Mouse (Mus musculus) bone marrow, adult 2 months (tissue): ENCODE measurements around the gene Polrmt. TPM values are rescaled to one million over a fixed set of nuclear protein-coding genes. Genes with fewer than 3 reads are reported as not detected.

ENCODE experiments used
- H3K27ac ChIP-seq: fragments of 200-500 bp; 2 replicates; pipeline ENCODE4 v1.5.1; 2012; ENCODE audit warnings: low read depth, mild to moderate bottlenecking, control low read depth, inconsistent platforms, low read length; ENCODE audit not compliant: control insufficient read depth, poor library complexity, insufficient read depth
- H3K4me1 ChIP-seq: fragments of 200-500 bp; 2 replicates; pipeline ENCODE4 v1.6.1; 2011; ENCODE audit warnings: low read length; ENCODE audit not compliant: control insufficient read depth, insufficient read depth
- H3K4me3 ChIP-seq: fragments of 200-500 bp; replicated peaks from 2 replicates; pipeline ENCODE3; 2011; ENCODE audit warnings: mild to moderate bottlenecking, low read depth, low read length, control low read depth; ENCODE audit not compliant: control insufficient read depth
- CTCF ChIP-seq: fragments of 200-500 bp; IDR thresholded peaks from 2 replicates; pipeline ENCODE4 v1.5.1; 2011; ENCODE audit warnings: low read length, control low read depth; ENCODE audit not compliant: control insufficient read depth, insufficient read depth
- POLR2A ChIP-seq: fragments of 200-500 bp; IDR thresholded peaks from 2 replicates; pipeline ENCODE4 v1.6.1; 2011; ENCODE audit warnings: low read depth, mild to moderate bottlenecking, control low read depth, low read length, borderline replicate concordance; ENCODE audit not compliant: control insufficient read depth
- WGBS: fragments of 180-500 bp; shearing (Covaris S2); methylation state at CpG from one replicate; pipeline ENCODE4 v1.1.7; 2018; 5-methylcytosine and 5-hydroxymethylcytosine counted together
- polyA plus RNA-seq: library from polyadenylated mRNA; stranded (reverse); fragments of >200 nt; gene quantifications from 2 replicates; pipeline ENCODE4 v1.2.4, GENCODE M21; 2011; ENCODE audit warnings: low replicate concordance; ENCODE audit not compliant: missing spikeins, insufficient read depth, insufficient read length

Gene Polrmt
- polyA plus RNA-seq, 1 experiment: 20.0 TPM

DNA sequence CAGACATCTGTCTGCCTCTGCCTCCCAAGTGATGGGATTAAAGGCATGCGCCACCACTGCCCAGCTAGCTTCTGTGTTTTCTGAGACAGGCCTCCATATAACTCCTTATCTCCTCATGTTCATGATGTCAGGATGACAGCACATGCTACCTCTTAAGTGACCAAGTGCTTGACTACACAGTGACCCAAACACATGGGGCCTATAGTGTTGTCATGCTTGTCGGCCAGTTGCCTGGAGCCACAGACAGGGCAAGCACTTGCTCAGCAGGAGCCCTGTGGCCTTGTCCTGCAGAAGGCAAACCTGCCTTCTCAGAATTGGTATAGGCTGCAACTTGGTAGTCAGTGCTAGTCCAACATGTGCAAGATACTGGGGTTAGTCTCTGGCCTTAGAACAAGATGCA is 60.2 kb downstream of the Polrmt start:
- WGBS: 91% methylated on average over 2 of the region's 2 CpGs
- H3K4me1 ChIP-seq: peaks cover 6% of the 10 kb centered on the region

More for the DNA sequence above, 60.2 kb downstream of the Polrmt start:
- no peak for TF ChIP-seq POLR2A
- TF ChIP-seq CTCF: no peak
- Histone ChIP-seq H3K27ac (no peak overlapping the region), H3K4me3 (no peak overlapping the region)

Other genes with a start within 250 kb of the Polrmt start
- gene Plpp2, start 212.8 kb downstream of the Polrmt start, polyA plus RNA-seq: 1.7 and 2.6 TPM in 2 replicates
- gene Mier2, start 191.4 kb downstream of the Polrmt start, polyA plus RNA-seq: 18.7 and 21.7 TPM in 2 replicates
- gene Theg, start 159.2 kb downstream of the Polrmt start, polyA plus RNA-seq: not detected in 2 replicates
- not detected in 2 replicates for gene C2cd4c, start 132.6 kb downstream of the Polrmt start, polyA plus RNA-seq
- 1.1 and 2.1 TPM in 2 replicates for gene Shc2, start 108.7 kb downstream of the Polrmt start, polyA plus RNA-seq
- not detected in 2 replicates for gene Odf3l2, start 100.8 kb downstream of the Polrmt start, polyA plus RNA-seq
- gene Madcam1, start 82.0 kb downstream of the Polrmt start, polyA plus RNA-seq: not detected in 2 replicates
- 4.9 and 12.2 TPM in 2 replicates for gene Tpgs1, start 77.2 kb downstream of the Polrmt start, polyA plus RNA-seq
- 82.1 and 98.6 TPM in 2 replicates for gene Cdc34, start 64.4 kb downstream of the Polrmt start, polyA plus RNA-seq
- not detected in 2 replicates for gene Gzmm, start 57.6 kb downstream of the Polrmt start, polyA plus RNA-seq
- 465 and 588 TPM in 2 replicates for gene Bsg, start 42.1 kb downstream of the Polrmt start, polyA plus RNA-seq
- 0.31 TPM in 1 of 2 replicates, not detected in the other for gene Hcn2, start 29.9 kb downstream of the Polrmt start, polyA plus RNA-seq
- not detected in 2 replicates for gene Fgf22, start 8.5 kb upstream of the Polrmt start, polyA plus RNA-seq
- 26.5 and 42.8 TPM in 2 replicates for gene Rnf126, start 20.4 kb upstream of the Polrmt start, polyA plus RNA-seq
- 1.0 and 1.8 TPM in 2 replicates for gene Fstl3, start 30.7 kb upstream of the Polrmt start, polyA plus RNA-seq
- 13.1 and 40.0 TPM in 2 replicates for gene Prss57, start 44.4 kb upstream of the Polrmt start, polyA plus RNA-seq
- gene Palm, start 47.0 kb upstream of the Polrmt start, polyA plus RNA-seq: 19.7 and 36.1 TPM in 2 replicates
- not detected in 2 replicates for gene Misp, start 74.4 kb upstream of the Polrmt start, polyA plus RNA-seq
- 113 and 188 TPM in 2 replicates for gene Ptbp1, start 107.8 kb upstream of the Polrmt start, polyA plus RNA-seq
- gene Prtn3, start 127.9 kb upstream of the Polrmt start, polyA plus RNA-seq: 143 and 259 TPM in 2 replicates
- 16.4 and 32.4 TPM in 2 replicates for gene Plppr3, start 128.1 kb upstream of the Polrmt start, polyA plus RNA-seq
- gene Elane, start 139.7 kb upstream of the Polrmt start, polyA plus RNA-seq: 102 and 162 TPM in 2 replicates
- 20.0 TPM in 1 of 2 replicates, not detected in the other for gene Cfd, start 144.3 kb upstream of the Polrmt start, polyA plus RNA-seq
- 12.3 and 19.2 TPM in 2 replicates for gene Med16, start 162.3 kb upstream of the Polrmt start, polyA plus RNA-seq
- gene Gm26602, start 164.3 kb upstream of the Polrmt start, polyA plus RNA-seq: not detected in 2 replicates
- gene Kiss1r, start 170.4 kb upstream of the Polrmt start, polyA plus RNA-seq: 1.5 TPM in 1 of 2 replicates, not detected in the other
- gene R3hdm4, start 174.6 kb upstream of the Polrmt start, polyA plus RNA-seq: 182 and 197 TPM in 2 replicates
- 12.4 and 27.6 TPM in 2 replicates for gene Arid3a, start 180.5 kb upstream of the Polrmt start, polyA plus RNA-seq
- gene Wdr18, start 213.6 kb upstream of the Polrmt start, polyA plus RNA-seq: 26.7 and 43.3 TPM in 2 replicates
- not detected in 2 replicates for gene Grin3b, start 224.1 kb upstream of the Polrmt start, polyA plus RNA-seq
- 78.6 and 131 TPM in 2 replicates for gene Tmem259, start 237.7 kb upstream of the Polrmt start, polyA plus RNA-seq
- gene Cnn2, start 242.0 kb upstream of the Polrmt start, polyA plus RNA-seq: 41.7 and 92.4 TPM in 2 replicates
- 54.3 and 96.9 TPM in 2 replicates for gene Abca7, start 249.9 kb upstream of the Polrmt start, polyA plus RNA-seq